Mouse (Mus musculus): ENCODE results near the gene Scgb2b11.
"Not testable (repeated sequence)": the region's sequence is repeated elsewhere in the genome, so short reads cannot be mapped to it uniquely, and the experiment has no call there.

- TF ChIP-seq CTCF (IDR thresholded peaks at IDR 0.05; ENCODE audit: low read depth, low read length); POLR2AphosphoS5 (IDR thresholded peaks at IDR 0.05; ENCODE audit: insufficient replicate concordance, low read depth, low read length); GATA1 (IDR thresholded peaks at IDR 0.05; ENCODE audit: borderline replicate concordance, low read length); GATA2 (IDR thresholded peaks at IDR 0.05; ENCODE audit: borderline replicate concordance, low read depth, low read length); TAL1 (conservative IDR thresholded peaks at IDR 0.05; ENCODE audit: low read depth, low read length): not testable (repeated sequence)
These were observed 11.6 kb upstream of the Scgb2b11 start, which contains the start of gene Scgb1b11 for GRCm38 (mm10) chr7:32222540-32222939.
